Mouse (Mus musculus): ENCODE results near the gene Abcb8.

The Abcb8 gene

DNA sequence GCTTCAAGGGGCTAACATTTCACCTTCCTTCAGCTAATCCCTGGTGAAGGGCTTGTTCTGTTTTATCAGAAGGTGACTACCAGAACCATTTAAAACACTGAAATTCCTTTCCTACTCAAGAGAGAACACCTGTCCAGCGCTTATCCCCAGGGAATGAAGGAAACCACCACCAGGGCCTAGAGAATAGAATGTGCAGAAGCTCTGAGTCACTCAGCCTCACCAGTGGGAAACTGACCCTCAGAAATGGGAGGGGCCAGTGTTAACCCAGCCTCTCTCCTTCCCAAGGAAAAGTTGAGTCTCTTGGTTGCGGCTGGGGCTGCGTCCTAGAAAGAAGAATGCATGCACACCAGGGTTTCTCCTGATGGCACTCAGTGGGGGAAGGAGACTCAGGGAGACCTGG, 61.6 kb downstream of the Abcb8 start:
- no peak for DNase-seq (ENCODE audit: low read depth, low spot score)

GRCm38 (mm10) chr5:24455613-24456012, 62.1 kb downstream of the Abcb8 start:
- no peak for DNase-seq (ENCODE audit: low read depth, low spot score)
